In the genomic region with DNA sequence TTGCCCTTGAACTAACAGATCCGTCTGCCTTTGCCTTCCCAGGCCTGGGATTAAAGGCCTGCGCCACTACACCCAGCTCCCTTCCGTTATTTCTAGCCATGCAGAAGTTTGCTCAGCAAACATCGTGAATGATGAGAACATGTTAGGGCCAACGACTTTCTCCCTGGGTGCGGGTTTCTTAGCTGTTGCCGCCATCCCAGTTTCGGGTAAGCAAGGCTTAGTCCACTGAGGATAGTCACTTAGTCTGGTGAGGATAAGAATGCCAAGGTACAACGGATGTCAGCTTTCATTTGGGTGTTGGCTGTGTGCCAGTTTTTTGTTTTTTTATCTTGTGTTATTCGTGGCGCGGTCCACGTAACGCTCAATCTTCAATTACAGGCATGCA, we compare ENCODE assay signal across 1 mouse cellular context.
TF ChIP-seq lines count a peak whose summit lies in the region.

No protein-coding gene starts in this region.

TF ChIP-seq in C2C12, 6 proteins besides CTCF, POLR2A, EP300 and RAD21:
- TF ChIP-seq MAX (IDR thresholded peaks at IDR 0.05) (no peak), FOSL1 (IDR thresholded peaks at IDR 0.05; ENCODE audit: insufficient read depth, low read length, poor library complexity, severe bottlenecking) (no peak), USF1 (IDR thresholded peaks at IDR 0.05; ENCODE audit: low read depth) (no peak), MYOG (IDR thresholded peaks at IDR 0.05; ENCODE audit: control insufficient read depth, extremely low read depth, insufficient read length) (no peak)
